Mouse (Mus musculus): Measurements from ENCODE around the gene Fbxw21.

- no peak for TF ChIP-seq GATA1 (IDR thresholded peaks at IDR 0.05; ENCODE audit: low read length)
- TF ChIP-seq TAL1 (IDR thresholded peaks at IDR 0.05; ENCODE audit: low read length), result no peak
These were observed 38.5 kb upstream of the Fbxw21 start for GRCm38 (mm10) chr9:109200349-109200748.

All from erythroblast, embryonic 14.5 days (primary cell).